Mouse (Mus musculus): ENCODE measurements at regions not wholly inside any gene's neighbourhood (a gene's known extent, or its start where the extent isn't known, plus 50 kb on each side); places are given as distances from the start of the nearest gene placed in this dataset.
"Not testable (repeated sequence)": the region's sequence is repeated elsewhere in the genome, so short reads cannot be mapped to it uniquely, and the experiment has no call there.

- no peaks in the 10 kb centered on the region for H3K27me3 ChIP-seq (replicated peaks)
- H3K4me3 ChIP-seq: peak overlapping the region; percentile 26
- no peak for ATAC-seq (replicated peaks)
- no peaks in the 10 kb centered on the region for H3K9me3 ChIP-seq
- peak overlapping the region; percentile 13; the same call in 1 of the 2 replicates for H3K9ac ChIP-seq
- no peak overlapping the region for H3K27ac ChIP-seq
- peak overlapping the region; percentile 60 for H3K4me2 ChIP-seq
- peaks cover 16% of the 10 kb centered on the region for H3K4me1 ChIP-seq
- under 1% methylated on average over 15 of the region's 15 CpGs for WGBS
- H3K36me3 ChIP-seq (replicated peaks): no peaks in the 10 kb centered on the region
Measured at GRCm38 (mm10) chr2:162867516-162868029, 63.8 kb upstream of the Srsf6 start.

GRCm38 (mm10) chr2:162866613-162867314 is 64.6 kb upstream of the Srsf6 start:
- H3K27ac ChIP-seq: no peak overlapping the region
- H3K27me3 ChIP-seq (replicated peaks): no peaks in the 10 kb centered on the region
- no peaks in the 10 kb centered on the region for H3K36me3 ChIP-seq (replicated peaks)
- WGBS: 8% methylated on average over 11 of the region's 11 CpGs
- peak overlapping the region; percentile 26 for H3K4me3 ChIP-seq
- peak overlapping the region; percentile 60 for H3K4me2 ChIP-seq
- no peak overlapping the region for H3K9ac ChIP-seq
- no peak for ATAC-seq (replicated peaks)
- H3K9me3 ChIP-seq: no peaks in the 10 kb centered on the region
- H3K4me1 ChIP-seq: peaks cover 16% of the 10 kb centered on the region

DNA sequence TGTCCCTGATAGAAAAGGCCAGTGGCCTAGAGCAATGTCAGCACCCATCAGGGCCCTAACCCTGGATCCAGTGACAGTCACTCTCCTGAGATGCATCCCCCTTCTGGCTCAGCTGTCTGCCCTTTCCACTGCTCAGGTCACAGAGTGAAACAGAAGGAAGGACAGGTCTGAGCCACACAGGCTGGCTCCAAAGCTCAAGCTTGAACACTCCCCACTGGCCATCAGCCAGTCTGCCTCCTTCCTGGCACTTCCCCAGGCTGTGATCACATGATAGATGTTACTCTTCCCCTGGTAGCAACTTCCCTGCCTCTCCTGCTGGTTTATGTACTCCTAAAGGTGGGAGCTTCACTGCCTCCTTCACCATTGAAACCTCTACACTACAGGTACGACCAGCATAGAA is 66.8 kb upstream of the Srsf6 start:
- H3K4me3 ChIP-seq: no peak overlapping the region
- H3K9me3 ChIP-seq: no peaks in the 10 kb centered on the region
- H3K27ac ChIP-seq: no peak overlapping the region
- peaks cover 16% of the 10 kb centered on the region for H3K4me1 ChIP-seq
- H3K9ac ChIP-seq: no peak overlapping the region
- H3K36me3 ChIP-seq (replicated peaks): no peaks in the 10 kb centered on the region
- WGBS: 61% methylated on average over 1 of the region's 1 CpGs
- H3K4me2 ChIP-seq: no peak overlapping the region
- no peaks in the 10 kb centered on the region for H3K27me3 ChIP-seq (replicated peaks)
- ATAC-seq (replicated peaks): no peak

DNA sequence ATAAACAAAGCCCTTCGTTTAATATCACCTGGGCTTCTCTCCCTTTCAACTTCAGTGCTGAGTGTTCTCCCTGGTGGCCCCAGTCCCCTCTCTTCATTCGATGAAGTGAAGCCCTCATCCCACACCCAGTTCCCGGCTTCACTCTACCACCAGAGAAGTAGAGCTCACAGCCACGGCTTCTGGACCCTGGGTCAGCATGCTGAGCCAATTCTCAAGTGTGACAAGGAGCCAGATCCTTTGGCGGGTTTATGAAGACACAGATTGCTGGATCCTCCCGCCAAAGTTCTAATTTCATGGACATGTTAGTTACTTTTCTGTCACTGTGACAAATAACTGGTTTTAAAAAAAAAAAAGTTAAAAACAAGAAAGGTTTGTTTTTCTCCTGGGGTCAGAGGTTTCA is 76.7 kb upstream of the Srsf6 start:
- H3K9ac ChIP-seq: no peak overlapping the region
- H3K27ac ChIP-seq: no peak overlapping the region
- H3K36me3 ChIP-seq (replicated peaks): no peaks in the 10 kb centered on the region
- H3K4me2 ChIP-seq: no peak overlapping the region
- 83% methylated on average over 6 of the region's 6 CpGs for WGBS
- no peaks in the 10 kb centered on the region for H3K4me1 ChIP-seq
- no peaks in the 10 kb centered on the region for H3K9me3 ChIP-seq
- no peak overlapping the region for H3K4me3 ChIP-seq
- H3K27me3 ChIP-seq (replicated peaks): no peaks in the 10 kb centered on the region
- ATAC-seq (replicated peaks): no peak

- H3K4me2 ChIP-seq: no peak overlapping the region
- no peaks in the 10 kb centered on the region for H3K4me1 ChIP-seq
- H3K4me3 ChIP-seq: no peak overlapping the region
- no peaks in the 10 kb centered on the region for H3K9me3 ChIP-seq
- WGBS: 74% methylated on average over 7 of the region's 7 CpGs
- no peaks in the 10 kb centered on the region for H3K36me3 ChIP-seq (replicated peaks)
- no peak overlapping the region for H3K9ac ChIP-seq
- H3K27me3 ChIP-seq (replicated peaks): no peaks in the 10 kb centered on the region
- no peak overlapping the region for H3K27ac ChIP-seq
- ATAC-seq (replicated peaks): no peak
Measured at GRCm38 (mm10) chr2:162853576-162853975, 77.8 kb upstream of the Srsf6 start.

DNA sequence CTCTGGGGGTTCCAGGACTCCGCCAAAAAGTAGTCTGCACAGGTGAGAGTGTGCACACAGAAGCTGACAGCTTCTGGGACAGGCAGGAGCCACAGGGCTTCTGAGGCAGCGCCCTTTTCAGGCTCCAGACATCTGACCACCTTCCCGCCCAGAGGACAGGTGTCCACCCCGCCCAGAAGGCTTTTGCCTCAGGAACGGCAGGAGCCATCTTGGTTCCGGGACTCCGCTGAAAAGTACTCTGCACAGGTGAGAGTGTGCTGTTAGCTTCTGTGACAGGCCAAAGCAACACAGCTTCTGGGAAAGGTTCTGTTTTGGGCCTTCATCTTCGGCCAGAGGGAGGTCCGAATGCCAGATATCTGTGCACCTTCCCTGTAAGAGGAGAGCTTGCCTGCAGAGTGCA is 89.6 kb upstream of the Srsf6 start:
- WGBS: 87% methylated on average over 9 of the region's 9 CpGs
- not testable (repeated sequence) for H3K4me1 ChIP-seq; H3K4me3 ChIP-seq; H3K9me3 ChIP-seq; H3K27me3 ChIP-seq (replicated peaks); H3K36me3 ChIP-seq (replicated peaks); H3K27ac ChIP-seq; ATAC-seq (replicated peaks); H3K4me2 ChIP-seq; H3K9ac ChIP-seq

DNA sequence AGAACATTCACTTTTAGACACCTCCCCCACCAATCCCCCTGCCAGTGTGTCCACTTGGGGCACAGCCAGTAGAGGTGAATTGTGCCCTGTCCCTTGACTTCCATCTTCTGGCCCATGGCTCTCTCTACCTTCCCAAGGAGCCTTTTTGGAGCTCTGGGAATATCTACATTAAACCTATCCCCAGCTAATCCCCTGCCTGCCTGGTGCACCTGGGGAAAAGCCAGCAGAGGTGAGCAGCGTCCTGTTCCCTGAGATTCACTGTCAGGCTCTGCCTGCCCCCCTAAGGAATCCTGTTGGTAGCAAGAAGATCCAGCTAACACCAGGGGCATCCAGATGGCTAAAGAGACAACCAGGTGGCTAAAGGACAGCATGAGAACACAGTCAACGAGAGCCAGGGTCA is 93.6 kb upstream of the Srsf6 start:
- Histone ChIP-seq H3K36me3 (replicated peaks) (no peaks in the 10 kb centered on the region), H3K9ac (no peak overlapping the region), H3K4me3 (no peak overlapping the region), H3K9me3 (no peaks in the 10 kb centered on the region), H3K27ac (no peak overlapping the region), H3K27me3 (replicated peaks) (no peaks in the 10 kb centered on the region), H3K4me1 (no peaks in the 10 kb centered on the region), H3K4me2 (no peak overlapping the region)
- ATAC-seq (replicated peaks): no peak
- 61% methylated on average over 2 of the region's 2 CpGs for WGBS

GRCm38 (mm10) chr2:162833741-162834140 is 97.6 kb upstream of the Srsf6 start:
- 32% methylated on average over 6 of the region's 6 CpGs for WGBS
- Histone ChIP-seq H3K4me1 (no peaks in the 10 kb centered on the region), H3K9ac (no peak overlapping the region), H3K27me3 (replicated peaks) (no peaks in the 10 kb centered on the region), H3K9me3 (no peaks in the 10 kb centered on the region), H3K27ac (no peak overlapping the region), H3K4me3 (no peak overlapping the region), H3K4me2 (no peak overlapping the region), H3K36me3 (replicated peaks) (no peaks in the 10 kb centered on the region)
- no peak for ATAC-seq (replicated peaks)

DNA sequence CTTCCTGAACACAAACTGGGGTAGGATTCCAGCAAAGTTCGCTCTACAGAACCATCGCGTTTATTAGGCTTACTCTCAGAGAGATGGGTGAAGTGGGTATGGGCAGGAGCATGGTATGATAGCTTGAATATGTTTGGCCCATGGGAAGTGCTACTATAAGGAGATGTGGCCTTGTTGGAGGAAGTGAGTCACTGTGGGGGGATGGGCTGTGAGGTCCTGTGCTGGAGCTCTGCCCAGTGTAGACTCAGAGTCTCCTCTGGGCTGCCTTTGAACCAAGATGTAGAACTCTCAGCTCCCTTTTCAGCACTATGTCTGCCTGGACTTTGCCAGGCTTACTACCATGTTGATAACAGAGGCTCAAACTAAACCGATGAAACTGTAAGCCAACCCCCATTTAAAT is 112.5 kb upstream of the Srsf6 start:
- ATAC-seq (replicated peaks): no peak
- Histone ChIP-seq H3K9ac (no peak overlapping the region), H3K27ac (no peak overlapping the region), H3K9me3 (no peaks in the 10 kb centered on the region), H3K36me3 (replicated peaks) (no peaks in the 10 kb centered on the region), H3K4me3 (no peak overlapping the region), H3K27me3 (replicated peaks) (no peaks in the 10 kb centered on the region), H3K4me1 (no peaks in the 10 kb centered on the region), H3K4me2 (no peak overlapping the region)
- WGBS: 97% methylated on average over 4 of the region's 4 CpGs

- Histone ChIP-seq H3K4me1 (no peaks in the 10 kb centered on the region), H3K27ac (no peak overlapping the region)
- whole genome bisulfite sequencing: 45% methylated on average over 2 of the region's 2 CpGs
Measured at GRCm38 (mm10) chr2:162814205-162814604, 117.1 kb upstream of the Srsf6 start.

GRCm38 (mm10) chr2:162807747-162808146 is 123.6 kb upstream of the Srsf6 start:
- no peak for ATAC-seq (replicated peaks)
- no peak overlapping the region for H3K4me2 ChIP-seq
- H3K9me3 ChIP-seq: no peaks in the 10 kb centered on the region
- H3K4me3 ChIP-seq: no peak overlapping the region
- no peaks in the 10 kb centered on the region for H3K36me3 ChIP-seq (replicated peaks)
- no peaks in the 10 kb centered on the region for H3K4me1 ChIP-seq
- no peak overlapping the region for H3K9ac ChIP-seq
- no peaks in the 10 kb centered on the region for H3K27me3 ChIP-seq (replicated peaks)
- no peak overlapping the region for H3K27ac ChIP-seq
- 91% methylated on average over 10 of the region's 10 CpGs for WGBS

More at GRCm38 (mm10) chr2:162814205-162814604, 117.1 kb upstream of the Srsf6 start:
- Histone ChIP-seq H3K36me3 (replicated peaks) (no peaks in the 10 kb centered on the region), H3K4me3 (no peak overlapping the region), H3K9me3 (no peaks in the 10 kb centered on the region), H3K9ac (no peak overlapping the region), H3K27me3 (replicated peaks) (no peaks in the 10 kb centered on the region), H3K4me2 (no peak overlapping the region)
- ATAC-seq (replicated peaks): no peak

- ATAC-seq (replicated peaks): no peak
- Histone ChIP-seq H3K4me1 (peaks cover 4% of the 10 kb centered on the region), H3K4me3 (no peak overlapping the region), H3K4me2 (no peak overlapping the region), H3K9me3 (no peaks in the 10 kb centered on the region), H3K27me3 (replicated peaks) (no peaks in the 10 kb centered on the region), H3K36me3 (replicated peaks) (no peaks in the 10 kb centered on the region), H3K27ac (no peak overlapping the region), H3K9ac (no peak overlapping the region)
- 70% methylated on average over 4 of the region's 4 CpGs for WGBS
Measured at GRCm38 (mm10) chr2:162796528-162796927, 134.8 kb upstream of the Srsf6 start.

DNA sequence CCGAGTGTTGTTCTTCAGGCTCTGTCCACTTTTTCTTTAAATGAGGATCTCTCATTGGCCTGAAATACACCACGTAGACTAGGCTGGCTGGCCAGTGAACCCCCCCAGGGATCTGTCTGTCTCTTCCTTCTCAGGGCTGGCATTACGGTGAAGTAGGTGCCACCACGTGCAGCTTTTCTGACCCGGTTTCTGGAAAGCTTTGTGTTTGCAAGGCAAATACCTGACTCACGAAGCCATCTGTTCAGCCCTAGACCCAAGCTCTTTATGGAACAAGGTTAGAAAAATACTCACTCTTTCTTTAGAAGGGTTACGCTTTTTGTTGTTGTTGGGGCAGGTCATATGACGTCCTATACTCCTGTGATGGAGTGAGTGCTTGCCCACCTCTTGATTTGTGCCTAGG is 133.3 kb upstream of the Ptprt start:
- Histone ChIP-seq H3K27me3 (replicated peaks) (no peaks in the 10 kb centered on the region), H3K27ac (no peak overlapping the region), H3K4me3 (no peak overlapping the region), H3K4me1 (peaks cover 6% of the 10 kb centered on the region), H3K9me3 (no peaks in the 10 kb centered on the region), H3K4me2 (no peak overlapping the region), H3K36me3 (replicated peaks) (no peaks in the 10 kb centered on the region), H3K9ac (no peak overlapping the region)
- no peak for ATAC-seq (replicated peaks)
- WGBS: 88% methylated on average over 8 of the region's 8 CpGs
